Comparison of ENCODE assay signal across 8 mouse cellular contexts in genomic region chr7:6155901-6156411, GRCm38 (mm10). TPM values are rescaled to one million over a fixed set of nuclear protein-coding genes. Genes with fewer than 3 reads are reported as not detected.
A peak's percentile ranks its signal among the peaks of the same experiment; 100 is the strongest.
DNase-seq lines count a peak whose midpoint lies in the region; ATAC-seq and TF ChIP-seq lines count a peak whose summit lies in the region.

TSS of gene Zfp787 (minus strand) at chr7:6155997.

- H3K27ac ChIP-seq in cortical plate, adult 2 months (ENCODE audit: insufficient read depth, low read length) = peak within 1 kb of the TSS; percentile 99

- H3K4me1 ChIP-seq in cortical plate, adult 2 months (ENCODE audit: control insufficient read depth, insufficient read depth, low read length) = peaks cover 14% of the 10 kb centered on the region; the same call in 1 of the 2 replicates

- TF ChIP-seq CTCF in cortical plate, adult 2 months (IDR thresholded peaks at IDR 0.05; ENCODE audit: extremely low read depth, insufficient read depth, low read length) = no peak

- ATAC-seq in megakaryocyte progenitor cell, adult 5-6 weeks (replicated peaks; ENCODE audit: poor library complexity) = peak; percentile 73

- H3K4me3 ChIP-seq in cortical plate, adult 2 months (ENCODE audit: insufficient read depth, low read length) = peak within 1 kb of the TSS; percentile 98

- DNase-seq in ZHBTc4 (ENCODE audit: low read depth, low spot score) = peak; percentile 99
- peak; percentile 96 for DNase-seq in gastrocnemius, postnatal 10 days
- peak; percentile 94 for DNase-seq in induced T-regulatory cell, adult 2 months (ENCODE audit: low read depth)
- DNase-seq in left cerebral cortex, adult 9 months (ENCODE audit: low spot score in 2 of 2) = peak; percentile 96
- DNase-seq in right cerebral cortex, postnatal 14 days = peak; percentile 97
- peak; percentile 94 to 95 for DNase-seq in urinary bladder, postnatal 36 days (ENCODE audit: low spot score in 2 of 2)

- no peak for TF ChIP-seq POLR2A in cortical plate, adult 2 months (IDR thresholded peaks at IDR 0.05; ENCODE audit: extremely low read depth, insufficient read depth, low read length)

RNA-seq across cellular contexts. Expression of gene Zfp787, which starts in this region (rescaled TPM):
- 37.4 and 37.9 TPM in 2 replicates for polyA plus RNA-seq in cortical plate, adult 2 months (2012; rRNA removed)
- total RNA-seq in gastrocnemius, postnatal 10 days (2021) = 10 to 100 TPM; 40.4 to 41.1 TPM
- total RNA-seq in megakaryocyte progenitor cell, adult 5-6 weeks (2015) = 14.3 and 17.8 TPM in 2 replicates
- 20.4 and 24.8 TPM in 2 replicates for total RNA-seq in megakaryocyte progenitor cell, adult 5-6 weeks (2017)

Comparison
In these comparisons a context has a peak if more than half of its experiments do, and no peak if none do; other contexts are left out.
1. Peak in every context shown above with its lines: DNase-seq, ATAC-seq, H3K4me3 ChIP-seq and H3K27ac ChIP-seq.